Mouse (Mus musculus): ENCODE results near the gene Hsd17b1.

- TF ChIP-seq MAFK (IDR thresholded peaks at IDR 0.05; ENCODE audit: insufficient read depth, low read depth, low read length) (no peak), HCFC1 (IDR thresholded peaks at IDR 0.05; ENCODE audit: borderline replicate concordance, insufficient read depth, low read length) (no peak)
Measured at GRCm38 (mm10) chr11:101058726-101059125, 19.5 kb upstream of the Hsd17b1 start.

Data from ES-E14 (cell line).